Mouse (Mus musculus) urinary bladder, adult 2 months (tissue): ENCODE data around the gene Gm42878. TPM values are rescaled to one million over a fixed set of nuclear protein-coding genes. Genes with fewer than 3 reads are reported as not detected.
"Not testable (repeated sequence)": the region's sequence is repeated elsewhere in the genome, so short reads cannot be mapped to it uniquely, and the experiment has no call there.

Experiments
- DNase-seq: peaks from one replicate; pipeline ENCODE4 v3.0.0; 2022; ENCODE audit warnings: low spot score
- polyA plus RNA-seq: library from polyadenylated mRNA; depleted of rRNA; stranded (reverse); fragments of >200 nt; gene quantifications from 2 replicates; pipeline ENCODE4 v1.2.3, GENCODE M21; 2012

The Gm42878 gene
- polyA plus RNA-seq, 1 experiment = 0.34 TPM

DNA sequence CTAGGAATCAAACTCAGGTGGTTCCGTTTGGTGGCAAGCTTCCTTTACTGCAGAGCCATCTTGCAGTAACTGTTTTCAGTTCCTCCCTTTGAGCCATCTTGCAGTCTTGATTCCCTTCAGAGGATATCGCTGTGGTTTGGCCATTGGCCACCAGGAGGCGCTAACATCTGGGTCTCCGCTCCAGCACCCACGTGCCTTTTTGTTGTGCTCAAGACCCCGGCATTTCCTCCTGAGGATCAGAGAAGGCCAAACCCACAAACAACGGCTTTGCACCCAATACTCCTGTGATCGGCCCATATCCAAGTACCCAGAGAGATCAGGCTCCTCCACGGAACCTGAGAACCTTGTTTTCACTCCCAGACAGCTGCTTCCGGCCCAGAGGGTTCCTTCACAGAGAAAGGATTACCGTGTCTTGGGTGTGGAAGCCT lies 19.2 kb upstream of the Gm42878 start:
- peak; percentile 65 for DNase-seq

DNA sequence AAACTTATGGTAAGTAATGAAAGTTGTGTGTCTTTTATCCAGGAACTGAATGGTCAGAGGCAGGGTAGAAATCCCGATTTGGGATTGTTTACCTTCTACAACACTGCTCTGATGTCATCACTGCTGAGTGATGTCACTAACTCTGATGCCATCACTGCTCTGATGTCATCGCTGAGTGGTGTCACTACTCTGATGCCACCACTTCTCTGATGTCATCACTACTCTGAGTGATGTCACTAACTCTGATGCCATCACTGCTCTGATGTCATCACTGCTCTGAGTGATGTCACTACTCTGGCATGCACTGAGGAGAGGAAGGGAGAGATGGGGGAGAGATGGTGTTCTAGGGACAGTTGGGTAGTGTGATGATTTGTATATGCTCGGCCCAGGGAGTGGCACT lies 17.2 kb upstream of the Gm42878 start:
- DNase-seq = no peak

DNA sequence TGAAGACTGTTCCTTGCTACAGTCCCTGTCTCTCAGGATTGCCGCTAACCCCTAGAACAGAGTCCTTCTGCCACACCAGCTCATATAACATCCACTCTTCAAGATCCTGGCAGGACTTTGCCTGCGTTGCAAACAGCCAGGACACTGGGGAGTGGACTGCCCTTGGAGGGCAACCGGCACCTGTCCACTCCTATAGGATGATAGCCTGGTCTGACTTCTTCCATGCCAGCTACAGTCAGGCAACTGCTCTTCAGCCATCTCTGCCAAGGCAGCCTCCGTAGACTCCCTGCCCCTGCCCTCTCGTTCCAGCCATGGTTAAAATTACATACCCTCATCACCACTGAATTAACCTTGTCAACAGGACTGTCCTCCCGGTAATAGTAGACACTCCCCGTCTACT lies 3.9 kb upstream of the Gm42878 start:
- no peak for DNase-seq

DNA sequence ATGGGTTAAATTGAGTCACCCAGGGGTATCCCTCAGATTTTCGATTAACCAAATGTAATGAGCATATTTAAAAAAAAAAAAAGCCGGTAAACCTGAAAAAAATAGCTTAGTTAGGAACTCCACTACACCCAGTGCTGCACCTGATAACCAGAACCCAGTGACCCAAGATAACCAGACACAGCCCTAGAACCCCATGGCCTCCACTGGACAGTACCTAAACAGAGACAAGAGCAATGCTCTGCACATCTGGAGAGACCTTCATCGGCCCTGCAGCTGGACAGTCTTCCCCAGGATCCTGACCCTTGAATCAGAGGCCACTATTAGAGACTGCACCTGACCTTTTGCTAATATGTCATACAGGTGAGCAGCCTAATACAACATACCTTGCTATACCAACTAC lies 1.8 kb upstream of the Gm42878 start:
- DNase-seq = no peak

DNA sequence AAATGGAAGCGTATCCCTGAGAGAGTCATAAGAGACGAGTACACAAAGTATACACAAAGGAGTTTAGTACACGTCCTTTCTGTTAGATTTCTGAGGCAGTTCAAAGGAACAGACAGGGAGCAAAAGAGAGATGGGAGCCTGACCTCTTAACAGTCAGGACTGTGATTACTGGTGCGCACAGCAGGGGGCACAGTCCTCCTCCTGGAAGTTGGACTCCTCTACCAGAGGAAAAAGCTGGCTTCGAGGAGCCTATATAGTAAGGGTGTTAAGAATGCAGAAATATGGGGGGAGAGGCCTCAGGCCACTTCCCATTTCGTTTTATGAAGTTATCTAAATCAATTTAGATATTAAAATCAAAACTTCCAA lies 1.2 kb upstream of the Gm42878 start:
- no peak for DNase-seq

DNA sequence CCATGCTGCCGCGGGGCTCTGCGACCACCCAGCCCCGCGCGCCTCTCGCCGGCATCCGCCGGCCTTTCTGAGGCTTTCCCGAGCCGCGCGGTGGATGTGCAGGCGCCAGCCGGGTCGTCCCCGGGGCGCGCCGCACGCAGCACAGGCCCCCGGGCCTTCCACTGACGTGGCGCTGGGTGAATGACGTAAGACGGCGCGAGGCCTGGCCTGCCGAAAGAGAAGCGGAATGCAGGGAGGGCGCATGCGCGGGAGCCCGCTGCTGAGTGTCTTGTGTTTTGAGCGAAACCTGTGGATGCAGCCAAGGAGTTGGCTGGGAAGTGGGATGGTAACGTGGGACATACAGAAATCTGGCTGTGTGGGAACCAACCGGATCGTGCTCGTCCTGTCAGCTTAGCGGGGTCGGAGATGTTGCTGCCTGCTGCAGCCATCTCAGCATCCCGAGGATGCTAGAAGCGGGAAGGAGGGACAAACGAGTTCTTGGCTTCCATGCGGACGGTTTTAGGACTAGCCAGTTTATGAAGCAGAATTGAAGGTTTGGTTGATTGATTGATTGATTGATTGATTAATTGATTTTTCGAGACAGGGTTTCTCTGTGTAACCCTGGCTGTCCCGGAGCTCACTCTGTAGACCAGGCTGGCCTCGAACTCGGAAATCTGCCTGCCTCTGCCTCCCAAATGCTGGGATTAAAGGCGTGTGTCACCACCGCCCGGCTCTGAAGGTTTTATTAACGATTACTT lies 679 bp upstream of the Gm42878 start, which contains the start of gene Mapkapk5:
Gene Mapkapk5 (minus strand): TSS at position 113 of the 737 bp plus-strand sequence.
- DNase-seq = peak; percentile 100

DNA sequence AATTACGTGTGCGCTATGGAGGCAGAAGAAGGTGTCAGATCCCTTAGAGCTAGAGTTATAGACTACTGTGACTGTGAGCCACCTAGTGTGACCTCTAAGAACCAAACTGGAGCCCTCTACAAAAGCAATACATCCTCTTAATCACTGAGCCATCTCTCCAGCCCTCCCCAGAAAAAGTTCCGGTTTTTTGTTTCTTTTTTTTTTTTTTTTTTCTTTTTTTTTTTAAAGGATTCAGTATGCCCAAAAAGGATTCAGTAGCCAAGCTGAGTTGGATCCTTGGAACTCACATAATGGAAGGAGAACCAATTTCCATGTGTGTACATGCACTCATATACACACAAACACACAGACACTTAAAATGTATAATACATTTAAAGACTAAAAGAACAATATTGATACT lies 1.9 kb downstream of the Gm42878 start:
- no peak for DNase-seq

DNA sequence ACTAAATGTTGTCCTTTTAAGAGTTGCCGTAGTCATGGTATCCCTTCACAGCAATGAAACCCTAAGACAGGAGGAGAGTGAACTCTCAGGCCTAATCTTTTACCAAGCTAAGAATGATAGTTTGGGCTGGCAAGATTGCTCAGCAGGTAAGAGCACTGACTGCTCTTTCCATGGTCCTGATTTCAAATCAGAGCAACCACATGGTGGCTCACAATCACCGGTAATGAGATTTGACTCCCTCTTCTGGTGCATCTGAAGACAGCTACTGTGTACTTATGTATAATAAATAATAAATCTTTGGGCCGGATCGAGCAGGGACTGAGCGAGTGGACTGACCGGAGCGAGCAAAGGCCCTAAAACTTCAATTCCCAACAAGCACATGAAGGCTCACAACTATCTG lies 4.0 kb downstream of the Gm42878 start:
- no peak for DNase-seq

DNA sequence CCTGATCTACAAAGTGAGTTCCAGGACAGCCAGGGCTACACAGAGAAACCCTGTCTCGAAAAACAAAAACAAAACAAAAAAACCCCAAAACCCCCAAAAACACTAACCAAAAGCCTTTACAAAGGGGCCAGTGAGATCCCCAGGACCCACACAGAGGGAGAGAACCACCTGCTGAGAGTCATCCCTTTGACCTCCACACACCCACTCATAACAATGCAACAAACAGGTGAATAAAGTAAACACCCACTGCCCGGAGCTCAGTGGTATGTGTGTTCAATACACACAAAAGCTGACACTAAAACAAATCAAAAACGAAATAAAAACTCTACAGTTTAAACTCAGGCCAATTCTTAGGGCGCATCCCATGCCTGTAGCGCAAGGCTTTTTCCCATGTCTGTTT lies 5.2 kb downstream of the Gm42878 start:
- DNase-seq = no peak

DNA sequence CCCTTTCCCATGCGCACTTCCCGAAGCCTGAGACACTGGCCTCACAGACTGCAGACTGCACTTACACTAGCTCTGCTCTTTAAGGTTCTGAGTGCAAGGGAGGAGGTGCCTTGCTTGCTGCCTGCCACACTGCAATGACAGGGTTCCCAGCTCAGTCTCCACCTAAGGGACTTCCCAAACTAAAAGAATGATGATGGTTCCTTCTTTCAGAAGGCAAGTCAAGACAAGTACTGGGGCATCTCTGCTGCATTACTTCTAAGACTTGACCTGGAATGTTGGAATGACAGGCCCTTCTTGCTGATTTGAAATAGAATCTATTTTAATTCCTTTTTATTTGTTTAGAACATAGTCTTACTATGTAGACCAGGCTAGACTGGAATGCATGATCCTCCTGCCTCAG lies 7.7 kb downstream of the Gm42878 start:
- DNase-seq = no peak

DNA sequence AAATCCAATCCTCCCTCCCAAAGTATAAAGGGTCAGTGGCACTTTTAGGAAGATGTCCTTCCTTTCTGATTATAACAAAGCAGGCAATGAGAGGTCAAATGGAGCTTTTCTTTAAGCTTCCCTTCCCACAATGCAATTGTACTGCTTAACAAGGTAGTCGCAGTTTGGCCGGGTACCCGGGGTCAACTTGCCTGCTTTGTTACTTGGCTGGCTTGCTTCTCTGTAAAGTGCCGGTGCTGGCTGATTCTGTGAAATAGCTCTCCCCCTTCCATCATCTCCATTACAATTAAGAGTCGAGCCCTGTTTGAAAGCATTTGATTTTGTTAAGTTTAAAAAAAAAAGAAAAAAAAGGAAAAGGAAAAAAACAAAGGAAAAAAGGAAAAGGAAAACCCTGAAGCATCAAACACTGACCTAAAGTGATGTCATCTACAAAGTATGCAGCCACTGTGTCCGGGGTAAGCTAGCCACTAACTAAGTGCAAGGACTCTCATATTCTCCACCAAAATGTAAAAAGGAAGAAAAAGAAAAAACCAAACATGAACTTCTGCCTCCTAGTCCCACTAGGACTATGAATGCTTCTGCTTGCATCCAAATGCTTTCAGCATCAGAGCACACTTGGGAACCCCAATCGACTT lies 8.2 kb downstream of the Gm42878 start:
- DNase-seq = no peak

DNA sequence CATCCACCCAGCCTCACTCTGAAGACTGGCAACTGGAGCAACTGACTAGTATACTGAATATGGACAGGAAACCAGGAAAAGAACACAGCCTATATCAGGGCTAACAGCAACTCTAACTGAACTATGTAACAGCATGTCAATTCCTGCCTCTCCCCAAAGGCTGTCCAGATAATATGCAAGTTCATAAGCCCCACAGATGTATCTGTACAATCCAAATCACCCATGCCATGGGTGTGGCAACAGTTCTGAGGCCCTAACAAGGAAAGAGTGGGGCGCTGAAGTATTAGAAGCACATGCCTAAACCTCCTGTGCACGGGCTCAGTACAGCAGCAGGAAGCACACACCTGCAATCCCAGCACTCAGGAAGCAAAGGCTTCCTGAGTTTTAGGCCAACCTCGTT lies 10.2 kb downstream of the Gm42878 start:
- no peak for DNase-seq

DNA sequence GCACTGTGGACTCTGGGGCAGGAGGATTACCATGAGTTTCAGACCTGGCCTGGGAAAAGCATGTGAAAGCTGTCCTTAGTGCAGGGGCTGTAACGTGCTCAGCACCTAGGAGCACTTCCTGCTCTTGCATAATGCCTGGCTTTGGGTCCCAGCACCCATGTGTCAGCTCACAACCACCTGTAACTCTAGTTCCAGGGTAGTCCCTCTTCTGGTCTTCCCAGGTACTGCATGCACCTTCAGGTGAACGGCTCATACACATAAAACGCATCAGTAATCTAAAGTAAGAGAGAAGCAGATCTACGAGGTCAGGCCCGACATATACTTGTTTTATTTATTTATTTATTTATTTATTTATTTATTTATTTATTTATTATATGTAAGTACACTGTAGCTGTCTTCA lies 10.8 kb downstream of the Gm42878 start:
- no peak for DNase-seq

DNA sequence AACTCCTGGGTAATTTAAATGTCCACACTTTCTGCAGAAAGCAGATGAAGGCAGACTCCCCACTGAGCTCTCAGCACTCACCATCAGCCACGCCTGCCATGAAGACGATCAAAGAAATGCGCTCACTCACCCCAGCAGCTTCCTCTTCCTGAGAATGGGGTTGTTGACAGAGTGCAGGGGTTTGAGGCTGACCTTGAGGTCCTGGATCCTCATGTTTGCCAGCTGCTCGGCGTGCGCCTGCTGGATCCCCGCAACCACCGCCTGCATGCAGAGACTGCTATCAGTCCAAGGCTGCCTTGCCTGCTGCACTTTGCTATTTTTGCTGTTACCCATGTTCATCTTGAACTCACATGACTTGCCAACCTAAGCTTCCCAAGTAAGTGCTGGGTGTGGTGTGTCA lies 18.3 kb downstream of the Gm42878 start:
- no peak for DNase-seq

DNA sequence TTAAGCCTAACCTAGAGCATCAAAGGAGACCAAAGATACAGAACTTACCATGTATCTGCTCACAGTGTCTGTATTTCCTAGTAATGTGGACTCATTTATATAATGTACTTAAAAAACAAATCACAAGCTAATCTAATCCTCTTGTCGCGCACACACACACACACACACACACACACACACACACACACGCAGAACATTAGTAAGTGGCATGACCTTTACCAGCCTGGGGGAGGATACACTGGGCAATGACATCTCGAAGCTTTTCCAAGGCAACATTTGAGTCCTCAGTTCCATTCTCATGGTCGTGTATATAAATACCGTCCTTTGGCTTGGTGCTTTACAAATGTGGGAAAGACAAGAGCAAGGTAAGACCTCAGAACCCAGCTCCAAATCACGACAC lies 18.8 kb downstream of the Gm42878 start:
- DNase-seq = no peak

DNA sequence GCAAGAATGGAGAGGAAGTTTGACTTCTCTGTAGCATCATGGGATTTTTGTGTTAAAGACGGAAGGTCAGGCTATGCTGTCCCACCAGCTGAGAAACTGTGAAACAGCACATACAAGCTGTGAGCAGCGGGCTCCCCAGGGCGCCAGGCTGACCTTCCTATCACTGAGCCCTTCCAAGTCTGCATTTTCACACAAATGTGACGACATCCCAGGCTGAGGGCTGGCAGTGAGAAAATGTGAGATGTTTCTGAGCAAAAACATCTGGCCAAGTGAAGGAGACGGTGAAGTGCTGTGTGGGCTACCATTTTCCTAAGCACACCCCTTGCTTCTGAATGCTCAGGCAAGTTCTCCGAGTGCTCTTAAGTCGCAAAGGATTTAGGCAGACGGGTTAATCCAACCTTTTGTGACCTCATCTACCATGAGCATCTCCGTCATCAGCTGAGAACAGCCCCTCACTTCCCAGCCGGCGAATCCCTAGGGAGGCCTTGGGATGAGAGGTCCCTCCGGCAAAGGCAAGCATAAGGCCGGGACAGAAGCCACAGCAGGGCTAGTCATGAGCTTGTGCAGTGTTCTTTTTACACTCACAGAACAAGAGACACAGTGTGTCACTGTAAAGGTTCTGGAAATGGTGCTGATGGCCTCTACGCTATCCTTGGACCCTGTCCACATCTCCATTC lies 19.4 kb downstream of the Gm42878 start:
- no peak for DNase-seq

DNA sequence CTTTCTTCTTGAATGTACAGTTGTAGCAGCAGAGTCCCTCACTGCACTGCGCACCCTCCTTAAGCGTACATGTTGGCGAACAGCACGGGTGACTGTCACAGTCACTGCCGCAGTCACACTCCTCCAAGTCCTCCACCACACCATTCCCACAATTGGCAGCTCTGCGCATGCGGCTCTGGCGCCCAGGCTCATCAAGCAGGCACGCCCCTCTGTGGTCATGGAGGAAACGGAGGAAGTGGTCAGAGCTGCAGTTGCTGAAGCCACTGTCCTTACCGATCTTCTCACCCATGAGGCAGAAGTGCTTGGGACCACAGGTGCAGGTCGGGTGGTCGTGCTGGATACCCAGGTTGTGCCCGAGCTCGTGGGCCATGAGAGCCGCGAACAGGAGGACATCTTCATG lies 25.5 kb downstream of the Gm42878 start:
- DNase-seq = not testable (repeated sequence)

DNA sequence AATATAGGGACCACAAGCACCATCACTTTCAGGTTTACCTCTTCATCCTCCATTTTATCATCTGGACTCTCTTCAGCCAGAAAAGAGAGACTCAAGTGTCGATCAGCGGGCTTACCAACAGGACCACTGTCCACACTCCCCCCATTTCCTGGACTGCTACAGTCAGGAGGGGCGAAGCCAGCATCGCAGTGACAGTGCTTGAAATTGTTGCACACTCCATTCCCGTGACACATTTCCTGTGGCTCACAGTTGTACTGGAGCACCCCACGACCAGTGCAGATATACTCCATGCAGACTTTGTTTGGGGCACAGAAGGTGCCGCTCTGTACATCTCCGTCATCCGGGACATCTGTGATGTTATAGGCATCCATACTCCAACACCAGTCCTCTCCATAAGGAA lies 26.3 kb downstream of the Gm42878 start:
- DNase-seq = no peak

DNA sequence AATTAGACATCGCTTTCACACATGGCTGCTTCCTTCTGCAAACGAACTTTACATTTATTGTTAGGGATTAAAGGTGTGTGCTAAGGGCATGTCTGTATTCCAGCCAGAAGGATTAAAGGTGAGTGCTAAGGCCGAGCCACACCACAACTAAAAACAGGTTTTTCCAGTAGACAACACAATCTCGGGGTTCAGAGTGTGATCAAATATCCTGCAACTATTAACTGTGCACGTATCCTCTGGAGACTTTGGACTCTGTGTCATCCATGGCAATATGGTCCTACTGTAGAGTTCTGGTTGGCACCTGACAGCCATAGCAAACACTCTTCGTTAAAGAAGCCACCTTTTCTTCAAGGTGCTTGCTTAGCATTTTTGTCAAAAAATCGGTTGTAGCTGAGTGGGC lies 35.3 kb downstream of the Gm42878 start:
- no peak for DNase-seq

DNA sequence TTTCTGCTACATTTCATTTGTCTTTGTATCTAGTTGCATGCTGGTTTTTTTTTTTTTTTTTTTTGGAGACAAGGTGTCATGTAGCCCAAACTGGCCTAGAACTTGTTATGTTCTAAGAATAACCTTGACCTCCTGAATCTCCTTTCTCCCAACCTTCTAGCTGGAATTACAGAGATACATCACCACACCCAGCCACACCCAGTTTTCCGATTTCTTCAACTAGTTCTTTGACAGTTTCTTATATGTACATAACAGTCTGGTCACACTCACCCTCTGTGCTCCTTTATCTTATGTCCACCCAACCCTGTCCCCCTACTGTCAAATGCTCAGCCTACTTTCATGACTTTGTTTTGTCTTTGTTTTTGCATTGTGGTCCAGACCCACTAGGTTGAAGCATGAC lies 38.4 kb downstream of the Gm42878 start:
- DNase-seq = no peak

DNA sequence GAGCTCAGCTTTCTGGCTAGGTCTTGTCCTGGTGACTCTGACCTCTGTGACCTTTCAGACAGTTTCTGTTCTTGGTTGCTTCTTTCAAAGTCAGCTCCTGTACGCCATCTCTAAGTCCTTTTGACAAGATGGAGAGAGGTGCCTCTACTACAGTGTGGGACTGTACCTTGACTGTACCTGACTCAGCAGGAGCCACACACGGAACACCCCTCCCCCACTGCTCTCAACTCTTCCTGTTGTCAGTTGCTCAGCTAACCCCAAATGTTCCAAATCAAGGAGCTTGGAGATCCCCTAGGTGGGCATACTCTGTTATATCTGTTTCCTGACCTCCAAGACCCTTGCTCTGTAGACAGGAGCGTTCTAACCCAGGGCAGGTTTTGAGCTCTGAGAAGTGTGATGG lies 42.1 kb downstream of the Gm42878 start, which contains the start of gene Adam1b:
Gene Adam1b (minus strand): TSS at position 205 of the 400 bp plus-strand sequence.
- no peak for DNase-seq

DNA sequence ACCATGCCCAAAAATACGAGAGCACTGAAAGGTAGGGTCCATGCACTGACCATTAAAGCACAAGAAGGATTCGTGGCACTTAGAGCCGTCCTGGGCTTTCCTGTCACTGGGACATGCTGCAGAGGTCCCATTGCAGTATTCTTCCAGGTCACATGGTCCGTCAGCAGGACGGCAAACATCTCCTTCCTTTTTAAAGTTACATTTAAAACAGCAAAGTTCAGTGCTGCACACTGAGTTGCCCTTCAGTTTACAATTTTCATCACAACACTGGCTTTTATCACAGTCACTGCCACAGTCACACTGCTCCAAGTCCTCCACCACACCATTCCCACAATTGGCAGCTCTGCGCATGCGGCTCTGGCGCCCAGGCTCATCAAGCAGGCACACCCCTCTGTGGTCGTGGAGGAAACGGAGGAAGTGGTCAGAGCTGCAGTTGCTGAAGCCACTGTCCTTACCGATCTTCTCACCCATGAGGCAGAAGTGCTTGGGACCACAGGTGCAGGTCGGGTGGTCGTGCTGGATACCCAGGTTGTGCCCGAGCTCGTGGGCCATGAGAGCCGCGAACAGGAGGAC lies 43.8 kb downstream of the Gm42878 start:
- not testable (repeated sequence) for DNase-seq

DNA sequence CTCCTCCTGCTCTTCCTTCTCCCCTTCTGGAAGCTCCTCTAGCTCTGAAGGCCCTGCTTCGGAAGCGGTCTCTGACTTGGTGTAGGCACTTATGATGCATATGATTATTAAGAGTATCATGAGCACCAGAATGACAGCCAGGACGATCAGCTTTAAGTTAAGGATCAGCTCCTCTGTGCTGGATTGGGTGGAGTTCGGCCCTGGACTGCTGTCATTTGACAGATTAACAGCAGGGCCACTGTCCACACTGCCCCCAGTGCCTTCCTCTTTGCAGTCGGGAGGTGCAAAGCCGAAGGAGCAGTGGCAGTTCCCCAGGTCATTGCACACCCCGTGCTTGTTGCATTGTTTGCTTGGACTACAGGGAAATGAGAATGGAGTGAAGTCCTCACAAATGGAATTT lies 44.6 kb downstream of the Gm42878 start:
- DNase-seq = no peak
